In the genomic region with DNA sequence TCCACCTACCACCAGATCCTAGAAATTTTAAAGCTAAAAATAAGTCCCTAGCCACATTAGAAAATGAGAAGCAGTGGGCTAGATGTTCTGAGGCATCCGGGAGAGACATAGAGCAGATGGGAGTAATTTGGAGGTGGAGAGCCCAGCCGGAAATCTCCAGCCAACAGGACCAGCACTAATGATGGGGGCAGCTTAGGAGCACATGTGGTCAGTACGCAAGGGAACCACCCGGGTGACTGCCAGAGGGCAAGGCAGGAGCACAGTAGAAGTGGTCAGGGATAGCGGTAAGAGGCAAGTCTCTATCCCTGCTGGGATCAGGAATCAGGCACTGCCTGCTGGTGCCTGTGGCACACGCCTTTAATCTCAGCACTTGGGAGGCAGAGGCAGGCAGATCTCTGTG, we compare ENCODE assay signal across 23 mouse cellular contexts. TPM values are rescaled to one million over a fixed set of nuclear protein-coding genes. Genes with fewer than 3 reads are reported as not detected.
DNase-seq lines count a peak whose midpoint lies in the region; ATAC-seq lines count a peak whose summit lies in the region.
"Had no signal": no experiment of that assay in that cellular context is flagged by ENCODE, and none has a peak within 500 bp of the region (broad histone marks: within the 10 kb centered on the region; RNA-seq: fewer than 3 reads in every experiment).

No protein-coding gene starts in this region.

- H3K4me2 ChIP-seq in midbrain, embryonic 11.5 days: no peak overlapping the region
- no peak overlapping the region for H3K4me2 ChIP-seq in midbrain, embryonic 16.5 days (ENCODE audit: low read length)
- no peak overlapping the region for H3K4me2 ChIP-seq in embryonic facial prominence, embryonic 12.5 days (replicated peaks)

- H3K9ac ChIP-seq in midbrain, embryonic 11.5 days (ENCODE audit: low read length): no peak overlapping the region
- no peak overlapping the region for H3K9ac ChIP-seq in midbrain, embryonic 16.5 days (ENCODE audit: low read depth, low read length)
- H3K9ac ChIP-seq in embryonic facial prominence, embryonic 12.5 days: no peak overlapping the region

- WGBS in midbrain, embryonic 11.5 days: 78% methylated on average over 6 of the region's 6 CpGs
- WGBS in midbrain, embryonic 16.5 days: 86% methylated on average over 6 of the region's 6 CpGs
- WGBS in embryonic facial prominence, embryonic 10.5 days: 48% methylated on average over 6 of the region's 6 CpGs
- WGBS in embryonic facial prominence, embryonic 12.5 days: 48% methylated on average over 6 of the region's 6 CpGs
- 53% methylated on average over 6 of the region's 6 CpGs for WGBS in limb, embryonic 10.5 days

- H3K9me3 ChIP-seq in midbrain, embryonic 11.5 days (ENCODE audit: control insufficient read depth, low read length): no peaks in the 10 kb centered on the region
- H3K9me3 ChIP-seq in midbrain, embryonic 16.5 days (replicated peaks; ENCODE audit: control insufficient read depth, low read length, poor library complexity, severe bottlenecking): no peaks in the 10 kb centered on the region
- H3K9me3 ChIP-seq in embryonic facial prominence, embryonic 10.5 days: 0 out of 2 replicates have a peak, but pooled peaks cover 4% of the 10 kb centered on the region
- H3K9me3 ChIP-seq in embryonic facial prominence, embryonic 12.5 days: no peaks in the 10 kb centered on the region
- H3K9me3 ChIP-seq in limb, embryonic 10.5 days (replicated peaks): no peaks in the 10 kb centered on the region
- H3K9me3 ChIP-seq: G1E had no signal

- ATAC-seq in midbrain, embryonic 11.5 days (ENCODE audit: low FRiP score): no peak
- no peak for ATAC-seq in midbrain, embryonic 16.5 days
- ATAC-seq in embryonic facial prominence, embryonic 12.5 days (ENCODE audit: insufficient number of reproducible peaks, insufficient read depth, low FRiP score, low TSS enrichment): no peak
- ATAC-seq in cerebellum, adult (ENCODE audit: insufficient number of reproducible peaks, low FRiP score, low TSS enrichment): no peak
- ATAC-seq: activated CD4-positive, CD25-positive, alpha-beta regulatory T cell, adult 4 months; CD4-positive, CD25-positive, alpha-beta regulatory T cell, adult 4 months; Patski had no signal

- no peak overlapping the region for H3K4me3 ChIP-seq in midbrain, embryonic 11.5 days (ENCODE audit: low read depth, low read length)
- no peak overlapping the region for H3K4me3 ChIP-seq in midbrain, embryonic 16.5 days (ENCODE audit: low read depth, low read length)
- 0 out of 2 replicates have a peak overlapping the region, but pooled peaks have one; percentile 16 for H3K4me3 ChIP-seq in embryonic facial prominence, embryonic 10.5 days
- no peak overlapping the region for H3K4me3 ChIP-seq in embryonic facial prominence, embryonic 12.5 days
- no peak overlapping the region for H3K4me3 ChIP-seq in limb, embryonic 10.5 days

- H3K27ac ChIP-seq in midbrain, embryonic 11.5 days (ENCODE audit: low read depth, low read length): no peak overlapping the region
- no peak overlapping the region for H3K27ac ChIP-seq in midbrain, embryonic 16.5 days (ENCODE audit: low read length)
- 0 out of 2 replicates have a peak overlapping the region, but pooled peaks have one; percentile 19 for H3K27ac ChIP-seq in embryonic facial prominence, embryonic 10.5 days (replicated peaks)
- H3K27ac ChIP-seq in embryonic facial prominence, embryonic 12.5 days: 0 out of 2 replicates have a peak overlapping the region, but pooled peaks have one; percentile 0
- 0 out of 2 replicates have a peak overlapping the region, but pooled peaks have one; percentile 40 for H3K27ac ChIP-seq in limb, embryonic 10.5 days

- no peaks in the 10 kb centered on the region for H3K36me3 ChIP-seq in midbrain, embryonic 11.5 days (ENCODE audit: control insufficient read depth, insufficient read depth, low read length)
- no peaks in the 10 kb centered on the region for H3K36me3 ChIP-seq in midbrain, embryonic 16.5 days (ENCODE audit: control insufficient read depth, insufficient read depth, low read length)
- peaks cover 97% of the 10 kb centered on the region for H3K36me3 ChIP-seq in embryonic facial prominence, embryonic 10.5 days (replicated peaks)
- H3K36me3 ChIP-seq in embryonic facial prominence, embryonic 12.5 days: peaks cover 54% of the 10 kb centered on the region
- peaks cover 98% of the 10 kb centered on the region for H3K36me3 ChIP-seq in limb, embryonic 10.5 days
- H3K36me3 ChIP-seq: G1E had no signal

- peak; percentile 64 for DNase-seq in midbrain, embryonic 11.5 days (ENCODE audit: low spot score, missing footprints)
- DNase-seq in embryonic facial prominence, embryonic 10.5 days (ENCODE audit: low spot score): peak; percentile 56
- no peak for DNase-seq in limb, embryonic 10.5 days (ENCODE audit: low spot score)
- no peak for DNase-seq in right cerebral cortex, postnatal 25 days
- DNase-seq in c-Kit-positive CD71-positive TER-119-positive erythroid progenitor cells, embryonic 14.5 days (ENCODE audit: low spot score): no peak
- DNase-seq: adrenal gland, adult 2 months; adrenal gland, adult 8-10 months; adrenal gland, postnatal 10 days; adrenal gland, postnatal 14 days; adrenal gland, postnatal 25 days; adrenal gland, postnatal 36 days; B cell, adult 2 months; cerebellum, adult 11 months; cerebellum, adult 11-12 months; cerebellum, adult 18-20 months; cerebellum, adult 2 months had no signal

- H3K4me1 ChIP-seq in midbrain, embryonic 11.5 days (ENCODE audit: control insufficient read depth, insufficient read depth, low read length): no peaks in the 10 kb centered on the region
- H3K4me1 ChIP-seq in midbrain, embryonic 16.5 days (ENCODE audit: control insufficient read depth, insufficient read depth, low read length): no peaks in the 10 kb centered on the region
- H3K4me1 ChIP-seq in embryonic facial prominence, embryonic 10.5 days: peaks cover 17% of the 10 kb centered on the region; the same call in 1 of the 2 replicates
- no peaks in the 10 kb centered on the region for H3K4me1 ChIP-seq in embryonic facial prominence, embryonic 12.5 days
- peaks cover 8% of the 10 kb centered on the region for H3K4me1 ChIP-seq in limb, embryonic 10.5 days

- H3K27me3 ChIP-seq in midbrain, embryonic 11.5 days (ENCODE audit: control insufficient read depth, insufficient read depth, low read length): no peaks in the 10 kb centered on the region
- H3K27me3 ChIP-seq in midbrain, embryonic 16.5 days (ENCODE audit: control insufficient read depth, insufficient read depth, low read depth, low read length): no peaks in the 10 kb centered on the region
- no peaks in the 10 kb centered on the region for H3K27me3 ChIP-seq in embryonic facial prominence, embryonic 10.5 days (replicated peaks; ENCODE audit: low read depth, poor library complexity, severe bottlenecking)
- no peaks in the 10 kb centered on the region for H3K27me3 ChIP-seq in embryonic facial prominence, embryonic 12.5 days
- no peaks in the 10 kb centered on the region for H3K27me3 ChIP-seq in limb, embryonic 10.5 days (ENCODE audit: low read depth, poor library complexity, severe bottlenecking)

RNA-seq across cellular contexts. Expression of gene Col26a1, which starts 32.3 kb away (rescaled TPM):
- 18.8 and 21.9 TPM in 2 replicates for polyA plus RNA-seq in midbrain, embryonic 11.5 days (2014; fragmentation: Nextera tagmentation; extraction: Ambion mirVana)
- polyA plus RNA-seq in midbrain, embryonic 16.5 days (2015; fragmentation: Nextera tagmentation; extraction: Ambion mirVana): 22.1 and 24.4 TPM in 2 replicates
- polyA plus RNA-seq in embryonic facial prominence, embryonic 10.5 days (2016; fragmentation: Nextera tagmentation; extraction: Ambion mirVana): 103 and 118 TPM in 2 replicates
- 239 and 242 TPM in 2 replicates for polyA plus RNA-seq in embryonic facial prominence, embryonic 12.5 days (2016; fragmentation: Nextera tagmentation; extraction: Ambion mirVana)
- 128 TPM in 2 replicates for polyA plus RNA-seq in limb, embryonic 10.5 days (2016; fragmentation: Nextera tagmentation; extraction: Ambion mirVana)
- polyA plus RNA-seq: activated CD4-positive, CD25-positive, alpha-beta regulatory T cell, adult 4 months; G1E had no signal

RNA-seq across cellular contexts. Expression of gene Ift22, which starts 57.2 kb away (rescaled TPM):
- 111 and 114 TPM in 2 replicates for polyA plus RNA-seq in midbrain, embryonic 11.5 days (2014; fragmentation: Nextera tagmentation; extraction: Ambion mirVana)
- 133 and 134 TPM in 2 replicates for polyA plus RNA-seq in midbrain, embryonic 16.5 days (2015; fragmentation: Nextera tagmentation; extraction: Ambion mirVana)
- 77.9 and 86.1 TPM in 2 replicates for polyA plus RNA-seq in embryonic facial prominence, embryonic 10.5 days (2016; fragmentation: Nextera tagmentation; extraction: Ambion mirVana)
- polyA plus RNA-seq in embryonic facial prominence, embryonic 12.5 days (2016; fragmentation: Nextera tagmentation; extraction: Ambion mirVana): 67.9 and 70.2 TPM in 2 replicates
- polyA plus RNA-seq in limb, embryonic 10.5 days (2016; fragmentation: Nextera tagmentation; extraction: Ambion mirVana): 73.6 and 84.0 TPM in 2 replicates

Comparison
In these comparisons a context has a peak if more than half of its experiments do, and no peak if none do; other contexts are left out.
1. DNase-seq: peak in midbrain, embryonic 11.5 days (single experiment) and embryonic facial prominence, embryonic 10.5 days (single experiment); none in limb, embryonic 10.5 days (single experiment), right cerebral cortex, postnatal 25 days (single experiment) and c-Kit-positive CD71-positive TER-119-positive erythroid progenitor cells, embryonic 14.5 days (single experiment).
2. H3K27ac ChIP-seq: peak in embryonic facial prominence, embryonic 10.5 days (single experiment), embryonic facial prominence, embryonic 12.5 days (single experiment) and limb, embryonic 10.5 days (single experiment); none in midbrain, embryonic 11.5 days (single experiment) and midbrain, embryonic 16.5 days (single experiment).